Mouse (Mus musculus) thymus, adult 2 months (tissue): ENCODE data around the gene 1700123O20Rik.

Experiments used
- CTCF ChIP-seq: fragments of 200-500 bp; IDR thresholded peaks from 2 replicates; pipeline ENCODE4 v1.5.1; 2012; ENCODE audit warnings: mild to moderate bottlenecking, control low read depth, low read length, moderate library complexity, borderline replicate concordance; ENCODE audit not compliant: control insufficient read depth, poor library complexity, insufficient read depth; ENCODE audit errors: extremely low read depth
- POLR2A ChIP-seq: fragments of 200-500 bp; IDR thresholded peaks from 2 replicates; pipeline ENCODE4 v1.6.1; 2012; ENCODE audit warnings: mild to moderate bottlenecking, low read length, control low read depth, moderate library complexity; ENCODE audit not compliant: control insufficient read depth, poor library complexity, insufficient read depth; ENCODE audit errors: extremely low read depth

DNA sequence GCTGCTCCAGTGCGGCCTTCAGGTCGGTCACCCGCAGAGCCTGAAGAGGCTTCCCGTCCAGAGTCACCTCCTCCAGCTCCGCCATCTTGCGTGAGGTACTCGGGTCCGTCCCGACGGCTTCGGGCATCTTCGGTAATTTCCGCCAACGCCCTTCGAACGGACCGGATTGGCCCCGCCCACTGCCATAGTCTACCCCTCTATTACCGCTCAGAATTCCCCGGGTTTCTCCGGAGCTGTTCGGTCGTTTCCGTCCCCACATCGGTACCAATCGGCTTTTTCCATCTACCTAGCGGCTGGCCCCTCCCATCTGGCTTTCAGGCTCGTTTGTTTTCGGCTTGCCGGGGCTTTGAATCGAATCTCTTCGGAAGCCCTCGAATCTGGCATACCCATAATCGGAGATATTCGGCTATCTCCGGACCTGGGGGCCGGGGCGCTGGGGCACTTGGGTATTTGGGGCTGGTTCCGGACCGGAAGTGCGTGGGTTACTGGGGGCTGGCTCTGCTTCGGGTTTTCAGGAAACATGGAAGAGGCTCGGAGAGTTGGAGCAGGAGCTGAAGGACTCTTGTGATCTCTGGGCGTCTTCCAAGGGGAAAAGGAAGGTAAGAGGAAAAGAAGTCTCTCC, 617 bp downstream of the 1700123O20Rik start, which contains the start of gene Acin1:
- TF ChIP-seq POLR2A (peak; percentile 90), CTCF (peak; percentile 54; the same call in 1 of the 2 replicates)
